Mouse (Mus musculus) gastrocnemius, postnatal 10 days (tissue): Measurements from ENCODE around the gene Mcrs1. TPM values are rescaled to one million over a fixed set of nuclear protein-coding genes. Genes with fewer than 3 reads are reported as not detected.
"Not testable (repeated sequence)": the region's sequence is repeated elsewhere in the genome, so short reads cannot be mapped to it uniquely, and the experiment has no call there.

Experiments
- DNase-seq: peaks from one replicate; pipeline ENCODE4 v3.0.0; 2021; ENCODE audit warnings: mixed read lengths
- total RNA-seq, 2 experiments: library from RNA; stranded (reverse); gene quantifications; 2 replicates each; pipeline ENCODE4 v1.2.3; 2021

Gene Mcrs1
- total RNA-seq, 2 experiments from 2014 or later, result 41.0 to 44.7 TPM

GRCm38 (mm10) chr15:99252381-99253174 lies 817 bp upstream of the Mcrs1 start:
- peak; percentile 71 for DNase-seq

DNA sequence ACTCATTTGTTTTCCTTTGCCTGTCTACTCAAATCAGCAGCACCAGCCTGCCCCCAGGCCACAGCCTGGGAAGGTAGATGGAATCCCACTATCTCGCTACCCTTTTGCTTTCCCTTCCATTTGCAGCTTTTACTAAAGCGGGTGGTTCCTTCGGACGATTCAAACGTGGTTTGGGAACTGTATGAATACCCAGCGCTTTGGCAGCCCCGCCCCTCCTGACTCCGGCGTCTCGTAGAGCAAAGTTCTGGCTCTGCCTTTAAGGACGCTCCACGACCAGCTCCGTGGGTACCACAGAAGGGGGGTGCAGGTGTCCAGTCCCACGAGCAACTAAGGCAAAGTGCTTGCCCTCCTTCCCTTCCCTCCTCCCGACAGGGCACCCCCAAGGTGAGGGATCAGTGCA lies 650 bp downstream of the Mcrs1 start:
- not testable (repeated sequence) for DNase-seq

- no peak for DNase-seq
Observed at GRCm38 (mm10) chr15:99249938-99250337, 1.8 kb downstream of the Mcrs1 start.

GRCm38 (mm10) chr15:99248972-99249371 lies 2.8 kb downstream of the Mcrs1 start:
- no peak for DNase-seq

- DNase-seq, result not testable (repeated sequence)
Observed at GRCm38 (mm10) chr15:99246736-99247135, 5.0 kb downstream of the Mcrs1 start.

- DNase-seq, result no peak
Observed at GRCm38 (mm10) chr15:99242045-99242444, 9.7 kb downstream of the Mcrs1 start.

DNA sequence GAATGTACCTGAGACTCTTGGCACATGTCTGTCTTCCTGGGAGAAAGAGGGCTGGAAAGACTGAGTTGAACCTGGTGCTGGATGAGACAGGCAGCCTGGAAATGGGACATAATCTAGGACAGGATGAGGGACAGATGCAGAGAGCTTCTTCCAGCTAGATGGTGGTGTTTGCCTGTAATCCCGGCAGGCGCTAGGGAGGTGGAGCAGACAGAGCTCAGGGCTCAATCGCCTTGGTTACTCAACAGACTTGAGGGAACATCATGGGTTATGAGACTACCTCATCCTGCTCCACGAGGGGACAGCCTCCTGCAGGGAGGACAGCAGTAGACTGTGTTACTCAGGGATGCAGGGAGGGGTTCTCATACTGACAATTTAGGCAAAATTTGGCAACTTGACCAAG lies 10.5 kb downstream of the Mcrs1 start:
- DNase-seq, result no peak

DNA sequence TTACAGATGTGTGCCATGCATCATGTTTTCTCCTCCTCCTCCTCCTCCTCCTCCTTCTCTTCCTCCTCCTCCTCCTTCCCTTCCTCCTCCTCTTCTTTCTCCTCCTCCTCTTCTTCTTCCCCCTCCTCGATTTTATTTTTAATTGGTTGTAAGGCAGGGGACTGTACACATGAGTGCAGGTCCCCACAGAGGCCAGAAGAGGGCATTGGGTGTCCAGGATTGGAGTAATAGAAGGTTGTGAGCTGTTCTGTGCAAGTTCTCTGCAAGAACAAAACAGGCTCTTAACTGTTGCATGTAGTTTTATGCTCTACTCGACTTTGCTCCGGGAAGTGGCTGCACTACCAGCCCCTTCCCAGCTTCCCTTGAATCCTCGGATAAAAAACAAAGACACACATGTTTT lies 11.6 kb downstream of the Mcrs1 start:
- no peak for DNase-seq

- no peak for DNase-seq
Observed at GRCm38 (mm10) chr15:99238006-99238405, 13.8 kb downstream of the Mcrs1 start.

- DNase-seq, result no peak
Observed at GRCm38 (mm10) chr15:99234326-99235010, 17.3 kb downstream of the Mcrs1 start.

DNA sequence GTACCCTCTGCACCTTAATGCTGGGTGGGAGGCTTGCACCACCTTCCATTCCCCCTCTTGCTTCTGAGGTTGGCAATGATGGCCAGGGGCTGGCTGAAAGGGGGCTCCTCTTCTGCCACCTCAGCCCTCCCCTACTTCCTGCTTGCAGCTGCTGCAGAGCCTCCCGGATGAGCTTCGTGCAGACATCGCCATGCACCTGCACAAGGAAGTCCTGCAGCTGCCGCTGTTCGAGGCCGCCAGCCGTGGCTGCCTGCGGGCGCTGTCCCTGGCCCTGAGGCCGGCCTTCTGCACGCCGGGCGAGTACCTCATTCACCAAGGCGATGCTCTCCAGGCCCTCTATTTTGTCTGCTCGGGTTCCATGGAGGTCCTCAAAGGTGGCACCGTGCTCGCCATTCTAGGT lies 18.0 kb downstream of the Mcrs1 start:
- DNase-seq, result no peak

DNA sequence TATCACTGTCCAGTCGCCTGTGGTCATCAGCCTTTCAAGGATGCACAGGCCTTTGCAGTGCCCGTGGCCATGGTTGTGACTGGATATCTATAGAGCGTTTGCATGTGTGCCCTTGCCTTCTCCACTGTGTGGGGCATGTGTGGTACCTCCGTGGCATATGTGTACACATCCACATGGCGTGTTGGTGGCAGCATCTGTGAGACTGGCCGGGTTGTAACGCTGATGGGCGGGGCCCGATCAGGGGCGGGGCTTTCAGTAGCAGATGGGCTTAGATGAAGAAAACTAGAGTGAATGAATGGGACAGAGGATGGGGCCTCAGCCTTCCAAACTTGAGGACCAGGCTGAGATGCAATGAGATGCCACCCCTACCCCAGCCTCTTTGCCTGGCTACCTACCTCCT lies 19.8 kb downstream of the Mcrs1 start:
- DNase-seq, result no peak

DNA sequence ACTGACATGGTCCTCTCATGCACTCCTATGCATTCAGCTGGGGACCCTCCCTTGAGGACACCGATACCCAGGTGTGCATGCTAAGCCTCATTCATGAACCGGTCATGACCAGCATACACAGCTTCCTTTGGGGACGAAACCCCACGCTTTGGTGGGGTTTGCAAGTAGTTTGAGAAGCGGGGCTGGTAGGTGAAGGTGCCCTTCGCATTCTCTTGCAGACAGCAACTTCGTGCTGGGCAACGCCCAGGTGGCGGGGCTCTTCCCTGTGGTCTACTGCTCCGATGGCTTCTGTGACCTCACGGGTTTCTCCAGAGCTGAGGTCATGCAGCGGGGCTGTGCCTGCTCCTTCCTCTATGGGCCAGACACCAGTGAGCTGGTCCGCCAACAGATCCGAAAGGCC lies 25.7 kb downstream of the Mcrs1 start:
- no peak for DNase-seq

DNA sequence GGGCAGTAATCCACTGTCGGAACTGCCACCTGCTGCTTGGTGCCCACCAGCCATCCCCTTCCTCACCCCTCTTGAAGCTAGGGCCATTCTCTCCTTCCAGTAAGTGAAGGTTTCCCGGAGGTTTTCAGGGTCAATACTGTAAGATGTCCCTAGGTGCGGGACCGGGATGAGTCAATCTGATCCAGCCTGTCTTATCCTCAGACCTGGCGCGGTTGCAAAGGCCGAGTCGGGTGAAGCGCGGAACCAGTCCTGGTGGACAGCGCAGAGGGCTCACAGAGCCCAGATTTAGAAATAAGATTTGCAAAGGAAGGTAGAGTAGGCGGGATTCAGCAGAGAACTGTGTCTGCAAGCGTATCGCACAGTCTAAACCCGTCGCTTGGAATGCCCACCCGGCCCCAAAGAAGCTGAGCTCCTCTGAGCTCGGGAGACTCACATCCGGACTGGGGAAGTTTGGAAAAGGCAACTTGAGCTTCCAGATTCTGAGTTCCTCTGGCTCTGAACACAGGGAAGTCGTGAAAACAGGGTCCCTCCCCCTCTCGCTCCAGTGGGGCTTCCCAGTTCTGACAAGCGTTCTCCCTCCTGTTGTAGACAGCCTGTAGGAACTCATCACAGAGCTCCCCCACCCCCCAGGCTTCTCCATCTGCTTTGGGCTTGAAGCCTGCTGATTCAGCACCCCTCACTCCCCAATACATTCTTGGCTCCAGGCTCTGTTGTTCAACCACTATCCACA lies 26.5 kb downstream of the Mcrs1 start:
- no peak for DNase-seq

DNA sequence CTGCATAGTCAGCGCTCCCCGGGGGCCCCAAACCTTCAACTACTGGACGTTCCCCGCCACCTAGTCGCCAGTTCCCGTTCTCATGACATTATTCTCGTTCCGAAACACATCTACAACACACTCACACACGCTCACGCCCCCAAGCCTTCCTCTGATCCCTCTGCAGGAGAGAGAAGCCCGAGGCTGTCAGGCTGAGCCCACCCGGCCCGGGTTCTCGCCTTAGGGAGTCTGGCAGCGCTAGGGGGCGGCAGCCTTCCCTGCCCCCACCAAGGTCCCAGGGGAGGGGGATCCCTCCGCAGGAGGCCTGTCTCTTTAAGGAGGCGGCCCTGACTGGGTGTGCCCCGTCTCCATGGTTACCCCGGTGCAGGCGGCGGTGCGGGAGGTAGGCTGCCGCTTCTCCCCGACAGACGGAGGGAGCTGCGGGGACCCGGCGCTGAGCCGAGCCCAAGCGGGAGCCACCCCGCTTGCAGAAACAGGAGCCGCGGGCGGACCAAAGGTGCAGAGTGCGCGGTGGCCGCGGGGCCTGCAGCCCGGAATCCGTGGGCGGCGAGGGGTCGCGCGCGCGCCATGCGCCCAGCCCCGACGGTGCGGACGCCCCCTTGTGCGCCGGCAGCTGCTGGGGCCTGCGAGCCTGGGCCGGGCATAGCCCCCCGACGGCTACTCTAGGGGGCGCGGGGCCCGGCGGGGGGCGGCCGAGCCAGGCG lies 27.4 kb downstream of the Mcrs1 start, which contains the start of gene Kcnh3:
Gene Kcnh3, plus strand, starts transcription at position 654 of the 704 bp plus-strand sequence.
- DNase-seq, result peak; percentile 54

DNA sequence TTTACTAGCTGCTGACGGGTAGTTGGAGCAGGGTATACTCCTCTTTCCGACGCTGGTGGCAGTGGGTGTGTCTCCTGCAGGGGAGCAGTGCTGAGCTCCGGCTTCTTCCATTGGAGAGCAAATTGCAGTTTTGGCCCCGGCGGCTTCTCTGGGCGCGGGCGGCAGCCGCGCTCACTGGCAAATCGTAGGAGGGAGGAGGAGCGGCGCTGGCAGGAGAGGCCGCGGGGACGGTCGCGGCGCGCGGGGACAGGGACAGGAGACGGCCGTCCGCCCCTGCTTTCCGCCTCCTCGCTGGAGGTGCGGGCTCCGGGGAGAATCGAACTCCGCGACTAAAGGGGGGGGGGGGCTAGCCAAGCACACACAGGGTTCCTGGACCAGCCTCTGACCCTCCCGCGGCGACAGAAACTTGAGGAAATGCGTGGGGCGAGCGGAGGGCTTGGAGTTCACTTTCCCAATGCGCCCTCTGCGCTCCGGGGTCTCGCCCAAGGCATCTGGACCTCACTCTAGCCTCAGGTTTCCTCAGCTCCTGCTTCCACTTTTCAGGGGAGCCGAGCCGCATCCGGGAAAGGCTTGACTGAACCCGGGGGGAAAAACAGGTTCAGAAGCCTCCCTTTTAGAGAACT lies 28.1 kb downstream of the Mcrs1 start:
- peak; percentile 54 for DNase-seq

- no peak for DNase-seq
Observed at GRCm38 (mm10) chr15:99222794-99223584, 28.8 kb downstream of the Mcrs1 start.

- no peak for DNase-seq
Observed at GRCm38 (mm10) chr15:99221315-99221952, 30.3 kb downstream of the Mcrs1 start.

DNA sequence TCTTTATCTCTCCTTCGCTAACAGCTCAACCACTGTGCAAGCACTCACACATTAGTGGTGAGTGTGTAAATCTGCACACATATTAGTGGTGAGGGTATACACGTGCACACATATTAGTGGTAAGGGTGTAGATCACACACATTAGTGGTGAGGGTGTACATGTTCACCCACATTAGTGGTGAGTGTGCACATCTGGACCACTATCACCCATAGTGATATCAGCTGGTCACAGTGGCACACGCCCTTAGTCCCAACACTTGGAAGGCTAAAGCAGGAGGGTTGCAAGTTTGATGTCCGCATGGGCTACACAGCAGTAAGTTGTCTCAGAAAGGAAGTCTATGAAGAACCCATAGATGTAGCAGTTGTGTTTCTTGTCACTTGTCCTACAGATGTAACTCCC lies 34.1 kb downstream of the Mcrs1 start:
- no peak for DNase-seq

GRCm38 (mm10) chr15:99215741-99216463 lies 35.9 kb downstream of the Mcrs1 start:
- no peak for DNase-seq
